Mouse (Mus musculus) kidney, embryonic 14.5 days (tissue): ENCODE results near the gene Usp40. TPM values are rescaled to one million over a fixed set of nuclear protein-coding genes. Genes with fewer than 3 reads are reported as not detected.

Source experiments
- ATAC-seq: fragments of 200-750 bp; cut with Nextera tagmentation; 2 replicates; pipeline ENCODE4 v1.8.0; 2017; ENCODE audit warnings: moderate number of reproducible peaks, mild to moderate bottlenecking, moderate TSS enrichment, moderate library complexity; ENCODE audit not compliant: low FRiP score, low TSS enrichment
- H3K27ac ChIP-seq: fragments of 300-500 bp; sonication (generic); 2 replicates; pipeline ENCODE4 v1.5.1; 2014; ENCODE audit warnings: low read depth, mild to moderate bottlenecking, low read length, moderate library complexity, mixed read lengths
- H3K27me3 ChIP-seq: fragments of 300-500 bp; sonication (generic); 2 replicates; pipeline ENCODE4 v1.6.1; 2014; ENCODE audit warnings: mild to moderate bottlenecking, low read length; ENCODE audit not compliant: control insufficient read depth, insufficient read depth
- H3K36me3 ChIP-seq: fragments of 300-500 bp; sonication (generic); 2 replicates; pipeline ENCODE4 v1.6.1; 2014; ENCODE audit warnings: low read length, mixed read lengths; ENCODE audit not compliant: control insufficient read depth, insufficient read depth
- H3K4me1 ChIP-seq: fragments of 300-500 bp; sonication (generic); 2 replicates; pipeline ENCODE4 v1.6.1; 2014; ENCODE audit warnings: low read length, mixed read lengths; ENCODE audit not compliant: control insufficient read depth, insufficient read depth
- H3K4me2 ChIP-seq: fragments of 300-500 bp; sonication (generic); replicated peaks from 2 replicates; pipeline ENCODE4 v1.6.1; 2014; ENCODE audit warnings: low read depth, mild to moderate bottlenecking, low read length
- H3K4me3 ChIP-seq: fragments of 300-500 bp; sonication (generic); 2 replicates; pipeline ENCODE4 v1.5.1; 2014; ENCODE audit warnings: mild to moderate bottlenecking, low read length
- H3K9ac ChIP-seq: fragments of 300-500 bp; sonication (generic); 2 replicates; pipeline ENCODE4 v1.6.1; 2014; ENCODE audit warnings: low read depth, mild to moderate bottlenecking, low read length, moderate library complexity
- H3K9me3 ChIP-seq: fragments of 300-500 bp; sonication (generic); 2 replicates; pipeline ENCODE4 v1.6.1; 2016; ENCODE audit warnings: low read length; ENCODE audit not compliant: control insufficient read depth
- WGBS: fragments of 180-500 bp; shearing (Covaris S2); extraction: QIAGEN DNeasy Blood & Tissue Kit; methylation state at CpG from one replicate; pipeline ENCODE4 v1.1.7; 2014; 5-methylcytosine and 5-hydroxymethylcytosine counted together
- polyA plus RNA-seq: library from polyadenylated mRNA; unstranded; fragments of >200 nt; fragmentation: Nextera tagmentation; extraction: Ambion mirVana; gene quantifications from 2 replicates; pipeline ENCODE4 v1.2.1, GENCODE M21; 2014

Usp40 gene
- polyA plus RNA-seq, 1 experiment from 2014 or later, result 41.5 TPM

DNA sequence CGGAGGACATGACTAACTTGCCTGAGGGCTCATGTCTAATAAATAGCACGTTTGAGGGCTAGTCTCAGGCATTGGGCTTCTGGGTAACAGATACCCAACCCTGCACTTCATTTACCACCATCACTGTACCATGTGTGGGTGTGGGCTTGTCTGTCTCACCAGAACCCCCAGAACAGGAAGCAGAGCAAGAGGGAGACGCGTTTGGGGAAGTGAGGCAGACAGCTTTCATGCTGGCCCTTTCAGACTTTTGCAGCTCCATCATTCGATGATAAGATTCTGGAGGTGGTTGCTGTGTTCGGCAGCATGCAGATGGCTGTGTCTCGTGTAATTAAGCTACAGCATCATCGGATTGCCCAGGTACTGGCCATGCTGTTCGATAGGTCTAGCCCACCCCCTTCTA, 73.3 kb downstream of the Usp40 start:
- Histone ChIP-seq H3K27me3 (no peaks in the 10 kb centered on the region), H3K4me1 (no peaks in the 10 kb centered on the region), H3K9me3 (no peaks in the 10 kb centered on the region), H3K36me3 (peaks cover 66% of the 10 kb centered on the region), H3K4me3 (no peak overlapping the region), H3K9ac (no peak overlapping the region), H3K27ac (no peak overlapping the region), H3K4me2 (no peak overlapping the region)
- WGBS, result 88% methylated on average over 9 of the region's 9 CpGs
- no peak for ATAC-seq

DNA sequence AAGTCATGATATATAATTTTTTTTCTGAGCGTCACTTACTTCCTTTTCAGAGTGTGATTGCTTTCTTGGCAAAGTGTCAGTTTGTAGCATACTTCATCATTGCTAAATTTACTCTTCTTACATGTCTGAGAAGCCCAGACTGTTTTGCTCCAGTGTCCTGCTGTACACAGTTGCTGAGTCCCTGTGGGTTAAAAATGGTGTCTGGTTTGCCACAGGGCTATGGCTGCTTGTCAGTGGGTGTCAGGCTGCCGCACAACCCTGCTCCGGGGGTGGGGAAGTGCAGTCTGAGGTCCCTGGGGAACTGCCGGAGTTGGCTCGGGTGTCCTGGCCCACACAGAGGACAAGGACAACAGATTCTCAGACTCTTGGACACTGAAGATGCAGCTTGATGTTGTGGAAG, 75.3 kb downstream of the Usp40 start:
- peaks cover 49% of the 10 kb centered on the region for H3K36me3 ChIP-seq
- H3K9me3 ChIP-seq, result no peaks in the 10 kb centered on the region
- no peak overlapping the region for H3K27ac ChIP-seq
- 81% methylated on average over 5 of the region's 5 CpGs for WGBS
- H3K4me1 ChIP-seq, result no peaks in the 10 kb centered on the region
- no peak overlapping the region for H3K9ac ChIP-seq
- no peak overlapping the region for H3K4me3 ChIP-seq
- no peaks in the 10 kb centered on the region for H3K27me3 ChIP-seq
- H3K4me2 ChIP-seq, result no peak overlapping the region
- ATAC-seq, result no peak

DNA sequence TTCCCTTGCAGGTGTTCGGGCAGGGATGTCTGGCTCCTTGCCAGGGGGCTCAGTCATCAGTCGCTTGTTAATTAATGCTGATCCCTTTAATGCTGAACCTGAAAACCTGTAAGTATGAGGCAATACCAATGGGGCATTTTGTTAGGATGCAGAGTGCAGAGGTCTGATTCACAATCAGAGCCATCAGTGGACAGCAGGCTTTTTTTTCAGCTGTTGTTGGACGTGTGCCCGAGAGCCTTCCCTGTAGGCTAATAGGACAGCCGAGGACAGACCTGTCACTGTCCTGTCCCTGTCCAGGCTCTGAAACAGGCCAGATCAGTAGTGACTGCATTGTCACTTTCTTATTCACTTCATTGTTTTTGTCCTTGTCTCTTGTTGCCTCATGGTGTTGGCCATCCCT, 78.6 kb downstream of the Usp40 start:
- Histone ChIP-seq H3K4me2 (no peak overlapping the region), H3K9ac (no peak overlapping the region), H3K27me3 (no peaks in the 10 kb centered on the region), H3K4me3 (no peak overlapping the region), H3K27ac (no peak overlapping the region), H3K9me3 (no peaks in the 10 kb centered on the region), H3K4me1 (no peaks in the 10 kb centered on the region), H3K36me3 (peaks cover 54% of the 10 kb centered on the region)
- WGBS, result 81% methylated on average over 5 of the region's 5 CpGs
- no peak for ATAC-seq

DNA sequence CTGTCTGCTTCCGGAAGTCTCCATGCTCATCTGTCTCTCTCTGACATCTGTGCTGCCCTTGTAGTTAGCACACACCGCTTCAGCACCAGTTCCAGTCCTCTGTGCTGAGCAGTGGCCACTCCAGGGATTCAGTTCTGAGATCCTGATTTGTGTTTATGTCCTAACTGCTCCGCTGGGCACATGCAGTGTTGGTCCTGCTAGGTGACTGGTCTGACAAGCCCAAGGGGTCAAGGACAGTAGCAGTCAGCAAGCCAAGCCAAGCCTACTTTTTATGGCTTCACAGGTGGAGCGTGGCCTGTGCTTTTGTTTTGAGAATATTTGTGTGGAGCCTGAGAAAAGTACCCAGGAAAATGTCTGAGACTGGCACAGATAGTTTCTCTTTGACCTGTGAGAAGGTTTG, 83.5 kb downstream of the Usp40 start:
- Histone ChIP-seq H3K9me3 (no peaks in the 10 kb centered on the region), H3K4me3 (no peak overlapping the region), H3K27ac (no peak overlapping the region), H3K4me2 (no peak overlapping the region), H3K9ac (no peak overlapping the region), H3K27me3 (no peaks in the 10 kb centered on the region), H3K4me1 (no peaks in the 10 kb centered on the region), H3K36me3 (peaks cover 47% of the 10 kb centered on the region)
- ATAC-seq, result no peak
- WGBS, result 86% methylated on average over 4 of the region's 4 CpGs

- Histone ChIP-seq H3K4me3 (no peak overlapping the region), H3K4me2 (no peak overlapping the region), H3K9me3 (no peaks in the 10 kb centered on the region), H3K27me3 (no peaks in the 10 kb centered on the region), H3K4me1 (no peaks in the 10 kb centered on the region), H3K36me3 (peaks cover 63% of the 10 kb centered on the region), H3K27ac (no peak overlapping the region), H3K9ac (no peak overlapping the region)
- no peak for ATAC-seq
- WGBS, result 70% methylated on average over 1 of the region's 1 CpGs
Measured at GRCm38 (mm10) chr1:87922666-87923065, 85.7 kb downstream of the Usp40 start.

DNA sequence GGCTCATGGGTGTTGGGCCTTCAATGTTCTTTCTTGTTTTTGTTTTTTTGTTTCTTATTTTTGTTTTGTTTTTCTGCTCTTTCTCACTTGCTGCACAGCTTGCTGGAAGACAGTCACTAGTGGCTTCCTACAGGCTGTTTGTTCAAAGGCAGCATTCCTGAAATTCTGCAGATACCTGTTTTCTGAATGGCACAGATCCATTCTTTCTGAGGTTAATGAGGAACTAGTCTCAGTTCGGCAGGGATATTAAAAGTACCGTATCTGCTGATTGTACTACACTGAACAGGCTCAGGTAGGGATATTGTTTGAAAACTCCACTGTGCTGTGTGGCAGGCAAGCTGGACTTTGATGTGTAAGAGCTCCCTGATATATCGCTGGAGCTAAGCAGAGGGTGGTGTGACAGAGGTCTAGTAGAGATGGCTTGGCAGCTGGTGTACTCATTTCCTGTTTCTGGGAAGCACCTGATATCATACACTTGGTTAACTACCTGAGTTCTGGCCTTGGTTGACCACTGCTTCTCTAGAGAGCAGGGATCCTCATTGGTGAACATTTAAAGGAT, 88.2 kb downstream of the Usp40 start:
- Histone ChIP-seq H3K4me1 (no peaks in the 10 kb centered on the region), H3K27ac (no peak overlapping the region), H3K9me3 (no peaks in the 10 kb centered on the region), H3K36me3 (peaks cover 42% of the 10 kb centered on the region), H3K9ac (no peak overlapping the region), H3K4me3 (no peak overlapping the region), H3K4me2 (no peak overlapping the region), H3K27me3 (no peaks in the 10 kb centered on the region)
- WGBS, result 90% methylated on average over 3 of the region's 3 CpGs
- ATAC-seq, result no peak

DNA sequence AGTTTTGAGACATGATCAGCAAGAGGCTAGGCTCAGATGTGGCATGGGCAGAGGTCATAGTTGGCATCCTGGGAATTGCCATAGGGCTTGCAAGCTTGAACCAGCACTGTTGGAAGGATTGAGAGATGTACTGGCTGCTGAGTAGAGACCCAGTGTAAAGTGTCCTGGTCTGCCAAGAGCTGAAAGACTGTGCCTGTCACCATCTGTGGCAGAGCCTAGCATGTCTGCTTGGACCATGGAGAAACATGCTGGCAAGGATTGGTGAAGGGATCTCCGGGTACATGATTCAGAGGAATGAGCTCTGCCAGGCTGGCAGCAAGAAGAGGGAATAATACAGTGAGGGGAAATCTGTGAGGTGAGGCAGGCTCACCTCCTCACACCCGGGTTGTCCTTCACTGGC, 90.3 kb downstream of the Usp40 start:
- Histone ChIP-seq H3K4me3 (no peak overlapping the region), H3K9ac (no peak overlapping the region), H3K4me2 (no peak overlapping the region), H3K36me3 (peaks cover 31% of the 10 kb centered on the region), H3K4me1 (peaks cover 5% of the 10 kb centered on the region; the same call in 1 of the 2 replicates), H3K27me3 (no peaks in the 10 kb centered on the region), H3K27ac (no peak overlapping the region), H3K9me3 (no peaks in the 10 kb centered on the region)
- 82% methylated on average over 2 of the region's 2 CpGs for WGBS
- no peak for ATAC-seq

DNA sequence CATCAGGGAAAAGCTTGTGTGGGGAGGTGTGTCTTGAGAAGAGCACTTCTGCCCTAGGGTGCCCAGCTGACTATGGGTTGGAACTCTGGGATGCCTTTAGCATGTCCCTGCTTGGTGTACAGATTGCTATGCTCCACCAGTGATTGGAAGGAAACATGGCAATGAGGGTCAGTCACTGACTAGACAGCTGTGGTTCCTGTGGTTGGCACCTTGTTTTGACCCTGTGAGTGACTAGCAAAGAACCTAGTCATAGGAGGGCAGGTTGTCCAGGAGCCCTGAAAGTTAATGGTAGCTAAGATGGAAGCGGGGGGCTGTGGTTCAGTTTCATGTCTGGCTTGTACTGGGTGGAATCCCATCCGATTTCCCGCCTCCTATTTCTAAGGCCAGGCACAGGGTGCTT, 91.0 kb downstream of the Usp40 start:
- H3K4me2 ChIP-seq, result no peak overlapping the region
- no peak overlapping the region for H3K4me3 ChIP-seq
- no peak overlapping the region for H3K27ac ChIP-seq
- no peak overlapping the region for H3K9ac ChIP-seq
- H3K27me3 ChIP-seq, result no peaks in the 10 kb centered on the region
- H3K36me3 ChIP-seq, result peaks cover 31% of the 10 kb centered on the region
- no peak for ATAC-seq
- no peaks in the 10 kb centered on the region for H3K9me3 ChIP-seq
- 94% methylated on average over 3 of the region's 3 CpGs for WGBS
- H3K4me1 ChIP-seq, result peaks cover 5% of the 10 kb centered on the region; the same call in 1 of the 2 replicates

- peaks cover 5% of the 10 kb centered on the region; the same call in 1 of the 2 replicates for H3K4me1 ChIP-seq
- H3K27me3 ChIP-seq, result no peaks in the 10 kb centered on the region
- no peak overlapping the region for H3K27ac ChIP-seq
- no peak for ATAC-seq
- peaks cover 15% of the 10 kb centered on the region for H3K36me3 ChIP-seq
- H3K9ac ChIP-seq, result no peak overlapping the region
- no peaks in the 10 kb centered on the region for H3K9me3 ChIP-seq
- no peak overlapping the region for H3K4me2 ChIP-seq
- H3K4me3 ChIP-seq, result no peak overlapping the region
Measured at GRCm38 (mm10) chr1:87913356-87913755, 95.0 kb downstream of the Usp40 start.
